Mouse (Mus musculus): ENCODE results near the gene Thap3.
A peak's percentile ranks its signal among the peaks of the same experiment; 100 is the strongest.

Gene Thap3

DNA sequence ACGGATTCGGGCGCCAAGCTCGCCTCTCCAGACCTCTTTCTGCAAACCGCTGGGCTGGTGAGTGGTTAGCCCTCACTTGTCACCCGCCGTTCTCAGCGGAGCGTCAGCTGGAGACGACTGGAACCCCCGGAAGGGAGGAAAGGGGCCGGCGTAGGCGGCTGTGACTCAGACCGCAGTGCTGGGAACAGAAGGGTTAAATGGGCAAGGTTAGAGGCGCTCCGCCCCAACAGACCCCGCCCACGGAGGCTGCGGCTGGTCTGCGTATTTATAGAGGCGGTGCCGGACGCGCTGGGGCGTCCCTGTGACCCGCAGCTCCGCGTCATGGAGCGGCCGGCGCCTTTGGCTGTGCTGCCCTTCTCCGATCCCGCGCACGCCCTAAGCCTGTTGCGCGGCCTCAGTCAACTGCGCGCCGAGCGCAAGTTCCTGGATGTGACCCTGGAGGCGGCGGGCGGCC lies 19.9 kb upstream of the Thap3 start, which contains the start of gene Klhl21:
TSS of gene Klhl21 (plus strand) at position 182 of the 454 bp plus-strand sequence.
- peak; percentile 94 to 95 for DNase-seq

DNA sequence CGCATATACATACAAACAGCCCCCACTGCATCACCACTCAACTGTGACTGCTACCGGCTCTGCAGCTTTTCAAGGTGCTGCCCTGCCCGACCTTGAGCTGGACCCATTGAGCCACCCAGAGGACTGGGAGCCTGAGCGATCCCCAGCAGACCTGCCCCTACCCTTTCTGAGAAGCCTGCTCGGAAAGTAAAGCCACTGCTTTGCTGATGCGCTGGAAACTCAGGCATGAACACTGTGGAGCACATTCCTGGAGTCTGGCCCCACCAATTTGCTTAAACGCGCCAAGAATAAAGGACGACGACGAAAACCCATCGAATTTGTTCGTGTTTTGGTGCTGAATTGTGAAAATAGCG lies 19.3 kb upstream of the Thap3 start:
- peak in 1 of 2 experiments; percentile 29 for DNase-seq

DNA sequence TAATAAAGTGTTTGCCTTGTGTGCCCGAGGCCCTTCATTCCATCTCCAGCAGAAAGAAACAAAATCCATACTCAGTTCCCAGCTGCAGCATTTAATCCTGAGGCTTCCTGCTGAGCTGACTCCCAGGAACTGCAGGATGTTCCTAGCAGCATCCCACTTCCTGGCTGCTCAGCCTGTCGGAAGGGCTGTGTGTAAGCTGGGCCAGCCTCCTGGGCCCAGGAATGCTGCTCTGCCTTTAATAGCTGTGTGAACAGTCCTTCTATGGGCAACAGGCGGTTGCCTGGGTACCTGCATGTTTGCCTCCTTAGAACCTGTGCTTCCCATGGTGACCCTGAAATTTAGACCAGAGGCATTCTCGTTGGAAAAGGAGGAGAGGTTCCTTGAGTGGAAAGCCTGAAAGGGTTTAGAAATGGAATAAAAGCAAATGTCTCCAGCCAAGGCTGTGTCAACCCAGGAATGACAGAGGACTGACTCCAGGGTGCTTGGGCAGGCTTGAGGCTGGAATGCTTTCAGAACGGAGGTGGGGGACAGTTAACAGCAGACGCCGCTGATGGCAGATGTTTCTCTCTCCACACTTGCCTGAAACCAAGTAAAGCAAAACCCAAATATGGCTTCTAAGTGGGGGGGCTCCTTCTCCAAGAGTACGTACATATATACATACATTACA lies 18.8 kb upstream of the Thap3 start:
- no peak for DNase-seq

DNA sequence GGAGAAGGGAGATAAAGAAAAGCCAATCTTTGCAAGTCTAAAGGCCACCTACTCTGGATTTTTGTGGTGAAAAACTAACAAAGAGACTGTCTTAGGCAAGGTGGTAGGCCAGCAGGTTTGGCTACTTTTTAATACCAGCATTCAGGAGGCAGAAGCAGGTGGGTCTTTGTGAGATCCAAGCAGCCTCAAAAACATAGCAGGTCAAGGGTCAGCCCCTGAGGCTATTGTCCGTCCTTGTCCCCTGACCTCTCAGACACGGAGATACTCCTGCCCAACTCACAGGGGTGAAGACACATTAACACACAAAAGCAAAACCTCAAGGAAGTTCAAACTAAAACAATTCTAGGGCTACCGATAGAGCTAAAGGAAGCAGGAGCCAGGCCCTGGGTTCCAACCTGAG lies 18.0 kb upstream of the Thap3 start:
- DNase-seq: no peak

DNA sequence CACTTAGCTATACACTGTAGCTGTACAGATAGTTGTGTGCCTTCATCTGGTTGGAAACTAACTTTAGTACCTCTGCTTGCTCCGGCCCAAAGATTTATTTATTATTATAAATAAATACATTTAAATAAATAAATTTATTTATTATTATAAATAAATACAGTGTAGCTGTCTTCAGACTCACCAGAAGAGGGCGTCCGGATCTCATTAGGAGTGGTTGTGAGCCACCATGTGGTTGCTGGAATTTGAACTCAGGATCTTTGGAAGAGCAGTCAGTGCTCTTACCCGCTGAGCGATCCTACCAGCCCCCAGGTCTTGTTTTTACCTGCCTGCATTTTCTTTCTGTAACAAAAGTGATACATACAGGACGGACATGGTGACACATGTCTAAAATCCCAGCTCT lies 17.3 kb upstream of the Thap3 start:
- peak; percentile 41 to 55 for DNase-seq

DNA sequence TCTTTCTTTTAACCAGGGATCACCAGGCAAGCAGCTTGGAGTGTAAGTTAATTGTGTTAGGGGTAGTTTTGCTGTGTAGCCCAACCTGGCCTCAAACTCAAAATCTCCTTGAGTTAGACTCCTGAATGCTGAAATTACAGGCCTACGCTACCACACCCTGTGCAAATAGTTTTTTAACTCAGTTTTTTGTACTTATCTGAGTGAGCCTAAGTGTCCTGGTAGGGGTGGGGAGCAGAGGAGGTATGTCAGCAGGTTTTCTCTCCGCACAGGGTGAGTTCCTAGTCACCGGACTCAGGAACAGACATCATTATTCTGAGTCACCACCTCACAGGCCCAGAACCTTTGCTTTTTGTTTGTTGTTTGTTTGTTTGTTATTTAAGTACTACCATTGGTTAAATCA lies 13.3 kb upstream of the Thap3 start:
- no peak for DNase-seq

DNA sequence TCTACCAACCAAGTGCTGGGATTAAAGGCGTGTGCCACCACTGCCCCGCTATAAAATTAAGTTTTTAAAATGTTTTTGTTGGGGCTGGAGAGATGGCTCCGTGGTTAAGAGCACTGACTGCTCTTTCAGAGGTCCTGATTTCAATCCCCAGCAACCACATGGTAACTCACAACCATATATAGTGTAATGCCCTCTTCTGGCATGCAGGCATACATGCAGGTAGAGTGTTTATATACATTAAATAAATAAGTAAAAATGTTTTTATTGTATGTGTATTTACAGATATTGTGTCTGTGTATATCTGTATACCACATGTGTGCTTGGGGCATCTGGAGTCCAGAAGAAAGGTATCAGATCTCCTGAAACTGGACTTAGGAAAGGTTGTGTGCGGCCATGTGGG lies 12.5 kb upstream of the Thap3 start:
- no peak for DNase-seq

DNA sequence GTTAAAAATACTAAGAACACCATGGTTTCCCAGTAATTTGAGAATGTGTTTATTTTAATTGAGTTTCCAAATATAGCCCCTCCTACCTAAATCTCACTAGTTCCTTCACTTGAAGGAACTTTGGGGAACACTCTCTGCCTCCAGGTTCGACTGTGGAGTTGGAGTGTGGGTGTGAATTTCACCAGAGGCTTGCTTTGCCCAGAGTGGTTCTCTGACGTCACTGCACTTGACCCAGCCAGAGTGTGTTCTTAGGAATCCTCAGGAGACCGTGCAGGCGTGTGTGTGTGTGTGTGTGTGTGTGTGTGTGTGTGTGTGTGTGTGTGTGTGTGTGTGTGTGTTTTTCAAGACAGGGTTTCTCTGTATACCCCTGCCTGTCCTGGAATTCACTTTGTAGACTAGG lies 12.1 kb upstream of the Thap3 start:
- no peak for DNase-seq

DNA sequence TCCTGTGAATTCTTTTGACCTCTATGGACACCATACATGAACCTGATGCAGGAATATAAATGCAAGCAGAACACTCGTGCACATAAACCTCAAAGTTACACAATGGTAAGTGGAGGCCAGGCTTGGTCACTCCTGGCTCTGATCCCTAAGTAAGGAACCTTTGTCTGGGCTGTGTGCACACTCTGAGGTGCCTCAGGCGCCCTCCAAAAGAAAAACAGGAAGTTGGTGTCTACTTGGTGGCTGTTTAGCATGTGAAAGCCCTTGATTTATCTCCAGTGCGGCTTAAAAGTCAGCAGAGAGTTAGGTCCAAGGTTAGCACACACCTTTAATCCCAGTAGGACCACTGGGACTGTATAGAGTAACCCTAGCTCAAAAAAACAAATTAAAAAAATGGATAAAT lies 10.7 kb upstream of the Thap3 start:
- DNase-seq: peak in 1 of 2 experiments; percentile 20

DNA sequence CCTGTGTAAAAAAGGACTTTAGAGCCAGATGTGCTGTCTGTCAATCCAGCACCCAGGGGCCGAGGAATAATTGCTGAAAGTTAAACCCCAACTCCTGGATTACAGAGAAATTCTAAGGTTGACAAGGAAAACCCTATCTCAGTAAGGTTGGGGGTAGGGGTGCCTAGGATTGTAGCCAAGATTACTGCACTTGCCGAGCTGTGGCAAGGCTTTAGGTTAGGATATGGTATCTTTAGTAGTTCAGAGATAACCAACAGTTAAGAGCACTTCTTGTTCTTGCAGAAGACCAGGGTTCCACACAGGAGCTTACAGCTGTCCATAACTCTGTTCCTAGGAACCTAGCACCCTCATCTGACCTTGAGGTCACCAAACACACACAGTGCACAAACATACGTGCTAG lies 8.9 kb upstream of the Thap3 start:
- DNase-seq: no peak

DNA sequence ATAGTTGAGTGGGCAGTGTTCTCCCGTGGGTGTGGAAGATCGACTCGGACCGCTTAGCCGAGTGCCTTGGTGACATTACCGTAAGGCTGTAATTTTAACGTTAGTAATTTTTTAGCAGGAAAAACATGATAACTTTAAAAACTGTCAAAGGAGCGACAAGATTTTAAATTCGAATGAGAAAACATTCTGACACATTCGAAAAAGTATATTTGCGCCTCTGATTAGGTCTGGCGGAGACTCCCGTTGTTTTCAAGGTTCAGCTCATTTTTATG lies 8.1 kb upstream of the Thap3 start:
- no peak for DNase-seq

DNA sequence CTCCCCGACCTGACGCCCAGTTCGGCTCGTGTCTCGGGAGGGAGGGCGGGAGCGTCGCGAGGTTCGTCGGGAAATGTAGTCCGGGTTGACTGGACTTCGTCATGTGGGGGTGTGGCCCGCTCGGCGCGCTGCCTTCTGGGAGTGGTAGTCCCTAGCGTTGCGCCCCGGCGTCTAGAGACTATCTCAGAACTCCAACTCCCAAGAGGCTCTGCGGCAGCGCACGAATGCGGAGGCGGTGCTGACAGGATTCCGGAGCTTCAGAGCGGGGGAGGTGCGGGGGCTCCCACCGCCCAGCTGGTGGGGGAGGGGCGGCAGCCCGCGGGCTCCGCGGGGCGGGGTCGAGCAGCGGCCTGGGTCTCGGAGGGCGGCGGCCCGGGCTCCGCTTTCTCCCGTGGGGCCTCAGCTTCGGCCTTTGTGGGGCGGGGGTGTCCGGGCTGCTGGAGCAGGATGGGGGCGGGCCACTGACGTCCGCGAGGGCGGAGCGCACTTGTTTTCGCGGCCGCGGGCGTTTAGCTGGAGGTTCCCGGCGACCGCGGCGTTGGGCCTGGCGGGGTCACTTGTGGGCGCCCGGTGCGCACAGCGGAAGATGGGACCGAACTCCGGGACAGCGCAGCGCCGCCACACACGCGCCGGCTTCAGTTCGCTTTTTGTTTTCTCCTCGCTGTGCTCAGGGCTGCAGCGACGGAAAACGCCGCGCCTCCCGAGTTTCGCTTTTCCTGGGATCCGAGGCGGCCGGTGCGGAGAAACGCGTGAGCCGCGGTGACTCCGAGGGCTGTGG lies 7.6 kb upstream of the Thap3 start, which contains the start of gene Phf13:
TSS of gene Phf13 (minus strand) at position 86 of the 778 bp plus-strand sequence.
- DNase-seq: peak; percentile 99

DNA sequence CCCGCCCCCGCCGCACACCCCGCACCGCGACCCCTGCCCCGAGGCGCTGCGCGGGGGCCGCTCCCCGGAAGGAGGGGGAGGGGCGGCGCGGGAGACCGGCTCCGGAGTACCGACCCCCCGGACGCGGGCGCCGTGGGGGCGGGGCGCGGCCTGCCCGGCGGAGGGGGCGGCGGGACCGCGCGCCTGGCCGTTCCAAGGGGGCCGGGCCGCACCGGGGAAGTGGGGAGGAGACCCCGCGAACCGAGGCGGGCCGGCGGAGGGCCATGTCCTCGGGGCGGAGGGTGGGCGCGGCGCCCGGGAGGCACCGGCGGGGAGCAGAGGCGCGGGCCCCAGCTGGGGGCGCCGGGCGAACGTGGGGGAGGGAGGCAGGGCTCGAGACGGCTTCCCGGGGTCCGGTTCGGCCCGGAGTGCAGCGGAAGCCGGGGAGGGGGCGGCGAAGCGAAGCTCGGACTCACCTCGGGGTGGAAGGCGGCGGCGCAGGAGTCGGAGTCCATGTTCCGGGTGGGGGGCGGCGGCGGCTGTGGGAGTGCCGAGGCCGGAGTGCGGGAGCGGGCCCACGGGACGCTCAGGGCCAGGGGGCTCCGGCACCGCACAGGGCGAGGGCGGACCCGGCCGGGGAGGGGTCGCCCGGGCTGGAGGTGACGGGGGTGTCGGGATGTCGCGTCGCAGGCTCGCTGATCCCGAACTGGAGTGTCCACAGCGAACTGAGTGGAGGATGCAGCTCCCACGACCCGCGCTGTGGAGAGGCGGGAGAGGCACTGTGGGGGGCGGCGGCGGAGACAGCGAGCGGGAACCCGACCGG lies 6.8 kb upstream of the Thap3 start:
- DNase-seq: peak in 1 of 2 experiments; percentile 10

DNA sequence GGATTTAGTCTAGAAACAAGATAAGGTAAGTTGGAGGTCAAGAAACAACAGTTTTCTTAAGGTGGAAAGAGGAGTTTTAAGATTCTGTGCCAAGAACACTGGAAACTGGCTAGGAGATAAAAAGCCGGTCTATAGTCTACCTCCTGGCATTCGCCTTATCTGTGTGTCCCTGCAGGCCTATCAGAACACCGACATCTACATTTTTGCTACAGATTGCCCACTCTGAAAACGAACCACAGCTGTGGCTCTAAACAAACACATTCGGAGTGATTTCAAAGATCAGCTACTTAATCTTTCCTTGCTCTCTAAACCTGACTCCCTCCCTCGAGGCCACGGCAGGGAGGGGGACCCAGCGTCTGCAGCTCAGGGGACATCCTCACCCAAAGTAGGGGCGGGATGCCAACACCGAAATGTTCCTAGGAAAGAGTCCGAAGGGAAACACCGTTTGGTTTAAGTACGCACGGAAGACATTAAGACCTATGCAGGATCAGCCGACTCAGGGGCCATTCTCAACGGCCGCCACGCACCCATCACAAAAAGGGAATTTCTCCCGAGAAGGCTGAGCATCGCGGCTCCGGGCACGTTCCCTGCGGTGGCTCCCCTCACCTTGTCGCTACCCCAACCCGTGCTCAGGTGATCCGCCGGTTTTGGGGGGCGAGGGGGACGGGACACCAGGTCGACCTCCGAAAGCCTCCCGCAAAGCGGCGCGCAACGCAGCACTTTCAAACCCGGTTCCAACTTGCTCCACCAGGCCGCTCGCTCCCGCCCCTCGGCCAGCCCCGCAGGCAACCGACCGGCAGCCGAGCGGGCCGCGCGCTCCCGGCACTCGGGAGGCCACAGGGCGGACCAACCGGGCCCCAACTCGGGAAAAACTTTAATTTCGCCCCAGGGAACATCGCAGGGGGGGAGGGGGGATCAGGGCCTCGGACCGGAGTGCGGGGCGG lies 5.7 kb upstream of the Thap3 start:
- peak; percentile 30 to 33 for DNase-seq

DNA sequence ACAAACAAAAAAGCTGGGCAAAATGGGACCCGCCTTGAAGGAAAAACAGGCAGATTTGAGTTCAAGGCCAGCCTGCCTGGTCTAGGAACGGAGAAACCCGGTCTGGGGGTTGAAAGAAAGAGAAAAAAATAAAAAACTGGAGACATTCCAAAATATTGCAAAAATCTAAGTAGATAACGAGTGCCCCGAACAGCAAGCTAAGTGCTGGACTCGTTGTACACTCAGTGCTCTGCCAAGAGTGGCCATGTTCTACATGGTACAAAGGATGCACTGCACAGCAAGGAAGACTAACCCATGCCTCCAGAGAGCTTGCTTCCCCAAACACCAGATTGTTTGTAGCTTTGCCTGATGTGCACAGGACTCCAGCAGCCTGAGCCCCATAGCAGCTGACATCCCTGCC lies 4.2 kb upstream of the Thap3 start:
- no peak for DNase-seq

DNA sequence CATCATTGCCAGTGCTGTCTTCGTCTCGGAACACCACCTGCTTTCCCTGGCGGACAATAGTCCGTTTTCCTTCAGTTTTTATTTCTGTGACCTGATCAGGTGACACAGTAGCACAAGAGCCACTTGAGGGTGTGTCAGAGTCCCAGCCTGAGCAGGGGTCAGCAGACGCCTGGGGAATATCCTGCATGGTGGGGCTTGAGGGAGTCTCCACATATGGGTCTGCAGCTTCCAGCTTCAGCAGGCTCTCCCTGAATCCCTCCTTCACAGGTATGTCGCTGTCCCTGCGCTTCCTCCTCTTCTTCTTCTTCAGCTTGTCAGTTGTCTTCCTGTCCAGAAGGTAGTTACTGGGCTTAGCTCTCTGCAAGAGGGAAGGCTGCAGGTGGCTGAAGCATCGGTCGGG lies 3.3 kb upstream of the Thap3 start:
- no peak for DNase-seq

DNA sequence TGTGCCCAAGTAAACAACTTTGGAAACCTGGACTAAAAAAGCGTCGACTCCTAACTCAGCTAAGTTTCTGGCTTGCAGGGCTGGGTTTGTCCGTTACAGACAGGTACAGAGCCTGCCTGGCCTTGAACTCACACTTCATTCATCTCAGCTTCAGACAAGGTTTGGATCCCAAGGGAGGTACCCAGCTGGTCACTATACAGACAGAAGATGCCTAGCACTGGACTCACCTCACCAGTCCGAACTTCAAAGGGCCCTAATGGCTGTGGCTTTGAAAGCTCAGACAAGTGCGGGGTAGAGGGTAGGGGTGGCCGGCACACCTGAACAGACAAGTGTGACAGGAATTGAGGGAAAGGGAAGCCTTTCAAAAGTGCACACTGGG lies 302 bp upstream of the Thap3 start:
- no peak for DNase-seq

DNA sequence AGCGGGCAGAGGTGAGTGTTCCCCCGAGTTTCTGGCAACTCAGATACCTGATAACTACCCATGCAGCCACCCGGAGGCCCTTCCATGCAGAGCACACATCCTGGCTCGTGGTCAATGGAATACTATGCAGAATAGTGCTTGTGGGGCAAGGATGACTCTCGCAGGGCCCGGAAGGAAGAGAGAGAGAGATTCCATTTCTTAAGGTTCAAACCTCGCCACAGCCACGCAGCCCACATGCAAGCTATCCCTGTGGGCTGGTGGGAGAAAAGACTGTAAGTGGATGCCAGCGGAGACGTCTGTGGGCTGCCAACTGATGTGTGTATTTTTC lies 819 bp downstream of the Thap3 start:
- no peak for DNase-seq

DNA sequence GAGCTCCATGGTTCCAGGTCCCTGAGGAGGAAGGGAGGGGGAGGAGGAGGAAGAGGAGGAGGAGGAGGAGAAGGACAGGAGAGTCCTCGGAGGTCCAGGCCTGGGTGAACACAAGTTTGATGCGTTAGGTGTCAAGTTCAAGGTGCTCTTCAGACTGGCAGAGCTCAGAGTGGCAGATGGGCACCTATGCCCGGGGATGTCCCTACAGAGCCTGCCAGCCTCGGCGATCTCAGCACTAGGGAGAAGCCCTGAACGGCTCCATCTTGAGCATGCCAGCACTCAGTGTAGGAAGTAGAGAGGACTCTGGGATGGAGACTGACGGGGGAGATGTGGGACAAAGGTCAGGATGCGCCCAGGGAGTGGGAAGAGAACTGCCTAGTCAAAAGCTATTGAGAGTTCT lies 2.1 kb downstream of the Thap3 start:
- no peak for DNase-seq

DNA sequence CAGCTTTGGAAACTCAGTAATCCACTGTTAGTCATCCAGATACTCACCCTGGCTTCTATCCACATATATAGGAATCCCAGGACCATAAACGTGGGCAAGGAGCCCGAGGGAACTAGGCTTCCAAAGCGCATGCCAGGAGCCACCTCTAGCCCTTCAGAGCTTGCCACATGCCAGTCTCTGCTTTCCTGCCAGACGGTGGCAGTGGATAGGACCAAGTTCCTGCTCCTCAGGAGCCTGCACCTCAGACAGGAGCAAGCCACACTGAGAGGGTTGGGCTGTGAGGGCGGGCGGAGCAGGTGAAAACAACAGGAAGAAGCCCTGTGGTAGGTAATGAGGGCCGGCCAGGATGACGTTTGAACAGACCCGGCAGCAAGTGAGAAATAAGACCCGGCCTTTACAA lies 2.9 kb downstream of the Thap3 start:
- no peak for DNase-seq

DNA sequence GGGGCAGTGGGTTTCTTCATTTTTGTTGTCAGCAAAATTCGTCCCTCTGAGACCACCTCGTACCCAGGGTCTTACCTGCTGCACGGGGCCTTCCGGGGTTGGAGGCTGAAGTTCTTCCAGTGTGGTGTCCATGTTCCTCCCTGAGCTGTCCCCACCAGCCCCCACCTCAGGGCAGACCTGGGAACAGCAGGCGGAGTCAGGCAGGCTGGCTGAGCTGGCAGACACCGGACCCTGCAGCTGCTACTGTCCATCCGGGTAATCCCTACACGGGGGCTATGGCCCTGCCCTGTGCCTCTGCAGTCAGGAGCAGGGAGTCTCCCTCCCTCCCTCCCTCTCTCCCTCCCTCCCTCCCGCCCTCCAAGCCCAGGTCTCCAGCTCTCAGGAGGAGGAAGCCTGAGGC lies 5.2 kb downstream of the Thap3 start:
- no peak for DNase-seq

DNA sequence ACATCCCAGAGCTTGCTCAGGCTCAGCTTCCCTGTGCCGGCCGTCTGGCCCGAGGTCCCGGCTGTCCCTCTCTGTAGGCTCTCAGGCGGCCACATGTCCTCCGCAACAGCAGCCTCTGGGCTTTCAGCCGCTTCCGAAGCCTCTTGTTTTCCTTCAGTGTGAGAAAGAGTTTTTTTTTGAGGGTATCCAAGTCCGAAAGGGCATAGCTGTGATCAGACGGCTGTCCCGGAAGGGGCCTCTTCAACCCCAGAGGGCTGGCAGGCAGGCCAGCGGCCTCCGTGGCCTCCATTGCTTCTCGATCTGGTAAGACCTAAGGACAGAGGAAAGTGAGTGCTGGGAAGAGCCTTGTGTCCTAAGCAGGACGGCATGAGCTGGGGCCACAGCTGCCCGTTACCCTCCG lies 5.8 kb downstream of the Thap3 start:
- no peak for DNase-seq

DNA sequence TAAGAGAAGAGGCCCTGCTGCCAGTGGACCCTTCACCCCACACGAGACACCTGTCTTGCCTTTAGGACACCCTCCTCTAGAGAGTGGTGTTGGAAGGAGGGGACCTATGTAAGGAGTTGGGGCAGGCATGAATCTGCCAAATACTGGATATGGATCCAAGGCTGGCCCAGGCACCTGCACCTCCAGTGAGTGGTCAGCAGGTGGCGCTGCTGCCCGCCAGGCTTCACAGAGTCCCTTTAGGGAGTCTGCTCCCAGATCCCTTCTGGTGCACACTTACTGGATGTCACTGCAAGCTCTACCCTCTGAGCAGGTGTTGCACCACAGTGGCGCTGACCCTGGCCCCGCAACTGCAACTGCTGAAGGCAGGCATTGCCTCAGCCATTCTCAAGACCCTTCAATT lies 7.4 kb downstream of the Thap3 start:
- DNase-seq: peak; percentile 83 to 85

All from B cell, adult 2 months (primary cell).